Mouse (Mus musculus) erythroblast, embryonic 14.5 days (primary cell): Measurements from ENCODE around the gene Ptpre. TPM values are rescaled to one million over a fixed set of nuclear protein-coding genes. Genes with fewer than 3 reads are reported as not detected.
"Not testable (repeated sequence)": the region's sequence is repeated elsewhere in the genome, so short reads cannot be mapped to it uniquely, and the experiment has no call there.

Experiments used
- H3K27me3 ChIP-seq: 2 replicates; pipeline ENCODE4 v1.6.1; 2012; ENCODE audit warnings: inconsistent platforms; ENCODE audit not compliant: control insufficient read depth
- H3K36me3 ChIP-seq: 2 replicates; pipeline ENCODE4 v1.6.1; 2012; ENCODE audit warnings: mild to moderate bottlenecking, inconsistent platforms; ENCODE audit not compliant: control insufficient read depth
- H3K4me1 ChIP-seq: 2 replicates; pipeline ENCODE4 v1.6.1; 2012; ENCODE audit warnings: inconsistent platforms; ENCODE audit not compliant: control insufficient read depth
- H3K4me3 ChIP-seq: replicated peaks from 2 replicates; pipeline ENCODE3; 2012; ENCODE audit warnings: moderate library complexity, mild to moderate bottlenecking, inconsistent platforms
- H3K9me3 ChIP-seq: 2 replicates; pipeline ENCODE4 v1.6.1; 2012; ENCODE audit warnings: low read length, inconsistent platforms, mixed read lengths; ENCODE audit not compliant: control insufficient read depth
- GATA1 ChIP-seq: IDR thresholded peaks from 2 replicates; pipeline ENCODE4 v1.6.1; 2012; ENCODE audit warnings: low read length, inconsistent platforms, mixed read lengths
- TAL1 ChIP-seq: IDR thresholded peaks from 3 replicates; pipeline ENCODE4 v1.6.1; 2012; ENCODE audit warnings: low read length, inconsistent platforms, mixed read lengths
- polyA plus RNA-seq: library from polyadenylated mRNA; stranded (reverse); fragments of >175 nt; gene quantifications from 2 replicates; pipeline ENCODE4 v1.2.3, GENCODE M21; 2012

The Ptpre gene
- polyA plus RNA-seq, 1 experiment: 0.01 TPM

- no peak for TF ChIP-seq GATA1
- no peak for TF ChIP-seq TAL1
- Histone ChIP-seq H3K36me3 (no peaks in the 10 kb centered on the region), H3K9me3 (no peaks in the 10 kb centered on the region), H3K4me1 (peaks cover 30% of the 10 kb centered on the region), H3K27me3 (no peaks in the 10 kb centered on the region), H3K4me3 (no peak overlapping the region)
These were observed 71.7 kb downstream of the Ptpre start for GRCm38 (mm10) chr7:135609028-135609427.

GRCm38 (mm10) chr7:135609655-135610054 lies 72.4 kb downstream of the Ptpre start:
- Histone ChIP-seq H3K9me3 (no peaks in the 10 kb centered on the region), H3K36me3 (no peaks in the 10 kb centered on the region), H3K4me1 (peaks cover 26% of the 10 kb centered on the region), H3K27me3 (no peaks in the 10 kb centered on the region), H3K4me3 (no peak overlapping the region)
- TF ChIP-seq GATA1 (no peak), TAL1 (no peak)

GRCm38 (mm10) chr7:135612276-135612675 lies 75.0 kb downstream of the Ptpre start:
- H3K36me3 ChIP-seq: no peaks in the 10 kb centered on the region
- H3K4me1 ChIP-seq: peaks cover 16% of the 10 kb centered on the region

DNA sequence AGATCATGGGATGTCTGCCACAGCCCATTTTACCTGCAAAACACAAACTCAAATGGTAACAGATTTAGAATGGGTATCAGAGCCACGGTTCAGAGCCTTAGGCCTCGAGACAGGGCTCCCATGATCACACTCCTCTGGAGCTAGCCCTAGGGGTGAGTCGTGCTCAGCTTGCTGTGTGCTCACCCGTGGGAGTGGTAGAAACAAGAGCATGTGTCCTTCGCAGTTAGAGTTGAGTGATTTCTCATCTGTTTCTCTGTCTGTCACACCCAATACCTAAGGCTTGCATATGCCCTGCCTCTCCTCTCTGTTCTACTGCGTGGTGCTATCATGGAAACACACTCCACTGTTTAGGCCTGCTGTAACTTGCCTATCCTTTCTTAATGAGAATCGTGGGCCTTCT lies 75.5 kb downstream of the Ptpre start:
- Histone ChIP-seq H3K36me3 (no peaks in the 10 kb centered on the region), H3K4me3 (no peak overlapping the region), H3K4me1 (peaks cover 16% of the 10 kb centered on the region)

More at GRCm38 (mm10) chr7:135612276-135612675, 75.0 kb downstream of the Ptpre start:
- Histone ChIP-seq H3K4me3 (no peak overlapping the region), H3K27me3 (no peaks in the 10 kb centered on the region), H3K9me3 (no peaks in the 10 kb centered on the region)
- no peak for TF ChIP-seq TAL1
- TF ChIP-seq GATA1: no peak

GRCm38 (mm10) chr7:135613380-135613779 lies 76.1 kb downstream of the Ptpre start:
- no peak for TF ChIP-seq GATA1
- TF ChIP-seq TAL1: no peak
- Histone ChIP-seq H3K36me3 (no peaks in the 10 kb centered on the region), H3K9me3 (no peaks in the 10 kb centered on the region), H3K4me1 (peaks cover 11% of the 10 kb centered on the region), H3K4me3 (no peak overlapping the region), H3K27me3 (no peaks in the 10 kb centered on the region)

More for the DNA sequence above, 75.5 kb downstream of the Ptpre start:
- TF ChIP-seq TAL1 (no peak), GATA1 (no peak)
- no peaks in the 10 kb centered on the region for H3K27me3 ChIP-seq
- no peaks in the 10 kb centered on the region for H3K9me3 ChIP-seq

GRCm38 (mm10) chr7:135614892-135615291 lies 77.6 kb downstream of the Ptpre start:
- no peak for TF ChIP-seq GATA1
- no peak for TF ChIP-seq TAL1
- Histone ChIP-seq H3K4me1 (no peaks in the 10 kb centered on the region; the same call in 1 of the 2 replicates), H3K27me3 (no peaks in the 10 kb centered on the region), H3K4me3 (no peak overlapping the region), H3K9me3 (no peaks in the 10 kb centered on the region), H3K36me3 (no peaks in the 10 kb centered on the region)

GRCm38 (mm10) chr7:135616479-135616878 lies 79.2 kb downstream of the Ptpre start:
- not testable (repeated sequence) for H3K36me3 ChIP-seq, H3K4me1 ChIP-seq, H3K4me3 ChIP-seq, H3K9me3 ChIP-seq, H3K27me3 ChIP-seq

DNA sequence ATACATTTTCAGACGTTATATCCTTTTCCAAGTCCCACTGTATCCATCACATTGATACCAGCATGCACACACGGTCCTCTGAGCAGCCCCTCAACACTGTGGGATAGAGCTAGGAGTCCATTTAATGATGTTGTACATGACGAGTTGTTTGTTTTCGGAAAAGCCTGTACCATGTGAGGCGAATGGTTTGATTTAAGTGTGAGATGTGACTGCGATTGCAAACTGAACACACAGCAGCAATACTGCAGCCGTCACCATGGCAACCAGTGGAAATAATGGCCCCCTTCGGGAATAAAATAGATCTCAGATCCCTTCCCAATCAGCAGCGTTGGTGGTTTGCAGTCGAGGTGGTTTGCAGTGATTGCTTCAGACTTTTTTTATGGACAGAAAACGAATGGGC lies 80.5 kb downstream of the Ptpre start:
- Histone ChIP-seq H3K9me3 (no peaks in the 10 kb centered on the region), H3K36me3 (no peaks in the 10 kb centered on the region), H3K4me3 (no peak overlapping the region), H3K4me1 (no peaks in the 10 kb centered on the region), H3K27me3 (no peaks in the 10 kb centered on the region)
- TF ChIP-seq TAL1: no peak
- TF ChIP-seq GATA1: no peak

- H3K27me3 ChIP-seq: no peaks in the 10 kb centered on the region
- H3K4me1 ChIP-seq: no peaks in the 10 kb centered on the region; the same call in 1 of the 2 replicates
- no peaks in the 10 kb centered on the region for H3K9me3 ChIP-seq
- H3K4me3 ChIP-seq: no peak overlapping the region
- no peak for TF ChIP-seq GATA1
- no peak for TF ChIP-seq TAL1
- H3K36me3 ChIP-seq: no peaks in the 10 kb centered on the region
These were observed 84.4 kb downstream of the Ptpre start for GRCm38 (mm10) chr7:135621649-135622048.

DNA sequence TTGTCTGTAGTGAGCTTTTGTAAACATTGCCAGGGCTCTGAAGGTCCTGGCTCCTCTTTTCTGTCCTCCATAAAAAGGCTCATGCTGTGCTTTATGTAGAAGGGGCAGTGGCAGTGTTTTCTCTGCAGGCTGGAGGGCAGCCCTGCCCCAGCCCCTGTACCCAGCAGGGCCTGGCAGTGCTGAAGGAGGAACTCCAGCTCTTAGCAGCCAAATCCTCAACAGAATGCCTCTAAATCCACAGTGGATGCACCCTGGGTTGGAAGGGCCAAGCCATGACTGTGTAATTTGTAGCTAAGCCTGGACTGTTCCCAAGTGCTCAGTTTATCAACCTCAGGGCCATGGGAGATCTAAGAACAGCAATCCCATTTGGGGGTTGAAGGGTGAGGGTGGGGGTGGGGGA lies 85.0 kb downstream of the Ptpre start:
- H3K4me1 ChIP-seq: no peaks in the 10 kb centered on the region; the same call in 1 of the 2 replicates
- H3K27me3 ChIP-seq: no peaks in the 10 kb centered on the region
- TF ChIP-seq GATA1 (no peak), TAL1 (no peak)
- no peaks in the 10 kb centered on the region for H3K9me3 ChIP-seq
- no peak overlapping the region for H3K4me3 ChIP-seq
- no peaks in the 10 kb centered on the region for H3K36me3 ChIP-seq
